Comparison of ENCODE assay signal across 24 mouse cellular contexts in genomic region chr17:31266321-31266950, GRCm38 (mm10). TPM values are rescaled to one million over a fixed set of nuclear protein-coding genes. Genes with fewer than 3 reads are reported as not detected.
A peak's percentile ranks its signal among the peaks of the same experiment; 100 is the strongest.
DNase-seq lines count a peak whose midpoint lies in the region; ATAC-seq and TF ChIP-seq lines count a peak whose summit lies in the region.
"Had no signal": no experiment of that assay in that cellular context is flagged by ENCODE, and none has a peak within 500 bp of the region (broad histone marks: within the 10 kb centered on the region; RNA-seq: fewer than 3 reads in every experiment).

No protein-coding gene starts in this region.

- no peak for ATAC-seq in heart, embryonic 11.5 days (replicated peaks; ENCODE audit: insufficient number of reproducible peaks, low FRiP score, low TSS enrichment)
- ATAC-seq: forebrain, postnatal 0 days; hindbrain, embryonic 16.5 days; intestine, postnatal 0 days; lung, postnatal 0 days had no signal

- TF ChIP-seq POLR2A in thymus, adult 2 months (IDR thresholded peaks at IDR 0.05; ENCODE audit: control insufficient read depth, extremely low read depth, insufficient read depth, low read length, poor library complexity): no peak

- no peak overlapping the region for H3K4me3 ChIP-seq in thymus, adult 2 months (ENCODE audit: control insufficient read depth, insufficient read depth, low read length)
- H3K4me3 ChIP-seq in left cerebral cortex, adult 2 months: no peak overlapping the region
- no peak overlapping the region for H3K4me3 ChIP-seq in heart, embryonic 11.5 days (ENCODE audit: low read depth, low read length)
- H3K4me3 ChIP-seq: gastrocnemius, adult 2 months; kidney, embryonic 15.5 days; midbrain, embryonic 12.5 days; neural tube, embryonic 13.5 days had no signal

- intact Hi-C loops in left cerebral cortex, adult 2 months (cut with DNase I): no loop called here

- no peak for TF ChIP-seq CTCF in thymus, adult 2 months (IDR thresholded peaks at IDR 0.05; ENCODE audit: borderline replicate concordance, control insufficient read depth, extremely low read depth, insufficient read depth, low read length, poor library complexity)
- no peak for TF ChIP-seq CTCF in left cerebral cortex, adult 2 months (IDR thresholded peaks at IDR 0.05)

- H3K27me3 ChIP-seq in thymus, adult 2 months (ENCODE audit: control insufficient read depth, insufficient read depth, low read length): no peaks in the 10 kb centered on the region
- H3K27me3 ChIP-seq in heart, embryonic 11.5 days (ENCODE audit: control insufficient read depth, insufficient read depth, low read length): no peaks in the 10 kb centered on the region
- H3K27me3 ChIP-seq: kidney, embryonic 15.5 days; midbrain, embryonic 12.5 days; neural tube, embryonic 13.5 days had no signal

- H3K4me2 ChIP-seq in heart, embryonic 11.5 days: no peak overlapping the region
- H3K4me2 ChIP-seq: kidney, embryonic 15.5 days; midbrain, embryonic 12.5 days; neural tube, embryonic 13.5 days had no signal

- peak overlapping the region; percentile 56 for H3K27ac ChIP-seq in thymus, adult 2 months (ENCODE audit: control insufficient read depth, insufficient read depth, low read length)
- no peak overlapping the region for H3K27ac ChIP-seq in left cerebral cortex, adult 2 months
- H3K27ac ChIP-seq in heart, embryonic 11.5 days (ENCODE audit: low read depth, low read length): no peak overlapping the region
- H3K27ac ChIP-seq: gastrocnemius, adult 2 months; kidney, embryonic 15.5 days; liver, embryonic 14.5 days; midbrain, embryonic 12.5 days; neural tube, embryonic 13.5 days had no signal

- H3K4me1 ChIP-seq in thymus, adult 2 months (replicated peaks; ENCODE audit: control insufficient read depth, insufficient read depth, low read length): peaks cover 22% of the 10 kb centered on the region
- no peaks in the 10 kb centered on the region for H3K4me1 ChIP-seq in heart, embryonic 11.5 days (ENCODE audit: control insufficient read depth, insufficient read depth, low read length)
- H3K4me1 ChIP-seq: neural tube, embryonic 13.5 days had no signal

- no peaks in the 10 kb centered on the region for H3K36me3 ChIP-seq in thymus, adult 2 months (ENCODE audit: control insufficient read depth, insufficient read depth, low read length)
- no peaks in the 10 kb centered on the region for H3K36me3 ChIP-seq in heart, embryonic 11.5 days (ENCODE audit: control insufficient read depth, insufficient read depth, low read length)
- H3K36me3 ChIP-seq: kidney, embryonic 15.5 days; midbrain, embryonic 12.5 days; neural tube, embryonic 13.5 days had no signal

- 79% methylated on average over 7 of the region's 7 CpGs for WGBS in thymus, adult 2 months
- WGBS in heart, embryonic 11.5 days (ENCODE audit: insufficient replicate concordance): 79% methylated on average over 7 of the region's 7 CpGs

- no peak overlapping the region for H3K9ac ChIP-seq in heart, embryonic 11.5 days (ENCODE audit: low read depth, low read length)
- H3K9ac ChIP-seq: forebrain, postnatal 0 days; kidney, embryonic 15.5 days; liver, embryonic 14.5 days; midbrain, embryonic 12.5 days; neural tube, embryonic 13.5 days had no signal

- H3K9me3 ChIP-seq in heart, embryonic 11.5 days (replicated peaks; ENCODE audit: control insufficient read depth, low read length): no peaks in the 10 kb centered on the region
- H3K9me3 ChIP-seq: kidney, embryonic 15.5 days; neural tube, embryonic 13.5 days had no signal

- DNase-seq in adrenal gland, adult (ENCODE audit: inconsistent age in 2 of 2, low spot score in 1 of 2): peak; percentile 16 to 31
- DNase-seq in adrenal gland, adult 2 months: no peak
- peak; percentile 55 for DNase-seq in thymus, adult 2 months
- DNase-seq in thymus, adult 18-20 months: no peak
- DNase-seq in thymus, postnatal 0 days (ENCODE audit: low spot score): peak; percentile 64
- no peak for DNase-seq in kidney, postnatal 36 days
- DNase-seq in left cerebral cortex, adult 2 months (ENCODE audit: extremely low spot score in 1 of 2, low spot score in 2 of 2): no peak
- DNase-seq: adrenal gland, postnatal 14 days; cerebellum, adult 11 months; forebrain, postnatal 0 days; heart, adult 18-20 months; heart, postnatal 4 days had no signal

RNA-seq across cellular contexts. Expression of gene Rsph1, which starts 10.7 kb away (rescaled TPM):
- total RNA-seq in adrenal gland, adult 2 months (2021): 1 to 10 TPM; 4.5 to 8.0 TPM
- 0.21 and 0.22 TPM in 2 replicates for polyA plus RNA-seq in adrenal gland, adult 2 months (2012; rRNA removed)
- 0.29 and 0.51 TPM in 2 replicates for polyA plus RNA-seq in thymus, adult 2 months (2012; rRNA removed)
- 0.90 and 1.2 TPM in 2 replicates for polyA plus RNA-seq in thymus, postnatal 0 days (2015; fragmentation: Nextera tagmentation; extraction: Ambion mirVana)
- total RNA-seq in left cerebral cortex, adult 2 months (2021): 10 to 100 TPM; 14.5 to 19.8 TPM
- polyA plus RNA-seq in heart, embryonic 11.5 days (2014; fragmentation: Nextera tagmentation; extraction: Ambion mirVana): 1.7 and 1.9 TPM in 2 replicates
- total RNA-seq: CH12.LX; monocyte, adult 5-6 weeks had no signal

RNA-seq across cellular contexts. Expression of gene Slc37a1, which starts 20.2 kb away (rescaled TPM):
- 10 to 100 TPM in 1 of 2 experiments, 1 to 10 TPM in 1; 5.7 to 13.4 TPM for total RNA-seq in adrenal gland, adult 2 months (2021)
- 13.1 and 15.1 TPM in 2 replicates for polyA plus RNA-seq in adrenal gland, adult 2 months (2012; rRNA removed)
- polyA plus RNA-seq in thymus, adult 2 months (2012; rRNA removed): 59.6 and 59.7 TPM in 2 replicates
- polyA plus RNA-seq in thymus, postnatal 0 days (2015; fragmentation: Nextera tagmentation; extraction: Ambion mirVana): 12.8 and 14.1 TPM in 2 replicates
- total RNA-seq in left cerebral cortex, adult 2 months (2021): 10 to 100 TPM in 1 of 2 experiments, 1 to 10 TPM in 1; 9.4 to 12.0 TPM
- 4.6 TPM in 2 replicates for polyA plus RNA-seq in heart, embryonic 11.5 days (2014; fragmentation: Nextera tagmentation; extraction: Ambion mirVana)

RNA-seq across cellular contexts. Expression of gene Ubash3a, which starts 58.8 kb away (rescaled TPM):
- total RNA-seq in adrenal gland, adult 2 months (2021): under 1 TPM in 1 of 2 experiments, not detected in 1; 0.24 TPM
- polyA plus RNA-seq in adrenal gland, adult 2 months (2012; rRNA removed): 0.16 and 0.18 TPM in 2 replicates
- 95.5 and 126 TPM in 2 replicates for polyA plus RNA-seq in thymus, adult 2 months (2012; rRNA removed)
- polyA plus RNA-seq in thymus, postnatal 0 days (2015; fragmentation: Nextera tagmentation; extraction: Ambion mirVana): 66.8 and 75.0 TPM in 2 replicates
- total RNA-seq in left cerebral cortex, adult 2 months (2021): not detected
- polyA plus RNA-seq in heart, embryonic 11.5 days (2014; fragmentation: Nextera tagmentation; extraction: Ambion mirVana): 2.4 and 2.9 TPM in 2 replicates
- total RNA-seq: gastrocnemius, adult 2 months; left cerebral cortex, postnatal 14 days had no signal
- polyA plus RNA-seq: forebrain, postnatal 0 days; hindbrain, embryonic 16.5 days; intestine, postnatal 0 days; neural tube, embryonic 13.5 days had no signal

Comparison
In these comparisons a context has a peak if more than half of its experiments do, and no peak if none do; other contexts are left out.
1. DNase-seq: peak in adrenal gland, adult (2 of 2), thymus, adult 2 months (single experiment) and thymus, postnatal 0 days (single experiment); none in adrenal gland, adult 2 months (single experiment), thymus, adult 18-20 months (0 of 2), kidney, postnatal 36 days (0 of 2) and left cerebral cortex, adult 2 months (0 of 2).
2. RNA of gene Ubash3a, which starts 58.8 kb away (polyA plus RNA-seq): 95.5 to 126 TPM in thymus, adult 2 months and 66.8 to 75.0 TPM in thymus, postnatal 0 days; 2.4 to 2.9 TPM in heart, embryonic 11.5 days and 0.16 to 0.18 TPM in adrenal gland, adult 2 months; every median in the first group is over 10 times any median in the second.